Mouse (Mus musculus) common myeloid progenitor, adult 5-6 weeks (primary cell): ENCODE measurements around the gene Vasn. TPM values are rescaled to one million over a fixed set of nuclear protein-coding genes. Genes with fewer than 3 reads are reported as not detected.
"Not testable (repeated sequence)": the region's sequence is repeated elsewhere in the genome, so short reads cannot be mapped to it uniquely, and the experiment has no call there.

ENCODE experiments used
- ATAC-seq: replicated peaks from 2 replicates; pipeline ENCODE4 v1.8.0; 2016; ENCODE audit warnings: low read depth, mild to moderate bottlenecking, moderate TSS enrichment, inconsistent platforms; ENCODE audit not compliant: poor library complexity, severe bottlenecking
- total RNA-seq: library from RNA; stranded (forward); fragments of 200-1000, 187-1606 nt; gene quantifications from 2 replicates; pipeline ENCODE4 v1.2.3, GENCODE M21; 2017

Vasn gene
- total RNA-seq, 1 experiment from 2014 or later, result 0.46 TPM

DNA sequence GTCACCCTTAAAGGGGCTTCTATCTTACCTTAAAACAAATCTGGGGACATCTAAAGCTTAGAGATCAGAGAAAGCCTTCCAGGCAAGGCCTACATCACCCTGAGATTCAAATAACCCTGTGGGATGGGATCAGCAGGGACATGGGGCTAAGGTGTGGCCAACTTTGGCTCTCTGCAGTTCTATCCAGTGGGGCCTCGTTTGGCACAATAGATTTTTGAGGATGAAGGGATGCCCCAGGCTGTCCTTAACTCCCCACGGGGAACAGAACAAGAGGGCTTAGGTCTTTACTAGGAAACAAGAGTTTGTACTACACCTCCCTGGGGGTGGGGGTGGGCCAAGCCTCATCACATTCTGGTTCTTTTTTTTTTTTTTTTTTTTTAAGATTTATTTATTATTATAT is 19.6 kb downstream of the Vasn start:
- no peak for ATAC-seq

DNA sequence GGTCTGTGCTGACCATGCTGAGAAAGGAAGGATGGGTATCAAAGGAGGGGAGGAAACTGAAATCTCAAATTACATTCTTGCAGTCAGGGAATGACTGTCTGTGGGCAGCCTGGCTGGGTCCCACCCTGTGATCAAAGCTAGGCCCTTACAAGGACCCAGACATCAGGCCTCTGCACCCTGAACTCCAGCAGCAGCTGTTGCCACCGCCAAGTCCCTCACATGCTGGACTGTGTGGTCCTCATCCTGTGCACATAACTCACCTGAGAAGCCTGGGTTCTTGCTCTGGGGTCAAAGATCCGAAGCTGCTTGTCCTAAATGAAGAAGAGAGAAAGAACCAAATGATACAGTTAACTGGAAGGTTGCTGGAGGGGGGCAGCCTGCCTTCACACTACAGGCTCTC is 21.9 kb downstream of the Vasn start:
- no peak for ATAC-seq

GRCm38 (mm10) chr16:4663806-4664205 is 24.1 kb downstream of the Vasn start:
- ATAC-seq, result no peak

- ATAC-seq, result no peak
These were observed 26.0 kb downstream of the Vasn start for GRCm38 (mm10) chr16:4665726-4666125.

- ATAC-seq, result peak; percentile 95
These were observed 27.6 kb downstream of the Vasn start for GRCm38 (mm10) chr16:4667190-4667808.

DNA sequence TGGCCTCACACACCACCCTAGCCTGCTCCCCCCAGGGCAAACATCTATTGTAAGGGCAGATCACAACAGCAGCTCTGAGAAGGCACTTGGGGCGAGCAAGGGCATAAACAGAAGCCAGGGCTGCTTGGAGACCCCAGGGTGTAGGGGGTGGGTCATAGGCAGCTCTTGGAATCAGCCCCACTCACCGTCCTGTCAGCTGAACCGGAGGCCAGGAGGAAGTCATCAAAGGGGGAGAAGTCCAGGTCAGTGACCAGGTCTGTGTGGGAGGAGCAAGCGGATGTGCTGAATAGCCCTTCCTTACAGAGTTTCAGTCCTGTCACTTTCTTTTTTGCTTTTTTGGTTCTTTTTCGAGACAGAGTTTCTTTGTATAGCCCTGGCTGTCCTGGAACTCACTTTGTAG is 30.6 kb downstream of the Vasn start:
- no peak for ATAC-seq

- ATAC-seq, result peak; percentile 89
These were observed 34.4 kb downstream of the Vasn start for GRCm38 (mm10) chr16:4674091-4674490.

GRCm38 (mm10) chr16:4676836-4677235 is 37.1 kb downstream of the Vasn start:
- ATAC-seq, result no peak

- no peak for ATAC-seq
These were observed 38.3 kb downstream of the Vasn start for GRCm38 (mm10) chr16:4678080-4678479.

GRCm38 (mm10) chr16:4679121-4680018 is 39.6 kb downstream of the Vasn start, which contains the start of gene Coro7:
Gene Coro7, minus strand, starts transcription at chr16:4679777.
- peak; percentile 80 for ATAC-seq

DNA sequence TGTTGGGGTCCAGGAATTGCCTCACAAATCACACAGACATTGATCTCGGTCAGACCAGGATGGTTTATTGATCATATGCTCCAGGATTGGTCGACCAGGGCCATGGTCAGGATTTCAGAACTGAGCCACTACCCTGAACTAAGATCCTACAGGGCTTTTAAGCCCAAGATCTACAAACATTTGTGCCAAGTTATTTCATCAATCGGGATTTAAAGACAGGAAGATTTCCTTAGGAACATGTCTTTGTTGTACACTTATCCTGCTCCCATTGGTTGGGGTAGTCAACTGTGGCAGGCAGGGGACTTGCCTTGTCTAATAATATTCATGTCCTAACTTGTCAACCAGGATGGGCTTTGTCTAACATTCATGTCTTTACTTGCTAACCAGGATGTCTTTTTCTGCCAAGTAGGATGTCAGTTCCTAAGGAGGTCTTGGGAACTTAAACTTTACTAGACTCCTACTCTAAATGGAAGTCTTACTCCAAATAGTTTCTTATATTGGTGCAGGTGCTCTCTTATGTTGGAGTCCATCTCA is 41.2 kb downstream of the Vasn start:
- ATAC-seq, result not testable (repeated sequence)

DNA sequence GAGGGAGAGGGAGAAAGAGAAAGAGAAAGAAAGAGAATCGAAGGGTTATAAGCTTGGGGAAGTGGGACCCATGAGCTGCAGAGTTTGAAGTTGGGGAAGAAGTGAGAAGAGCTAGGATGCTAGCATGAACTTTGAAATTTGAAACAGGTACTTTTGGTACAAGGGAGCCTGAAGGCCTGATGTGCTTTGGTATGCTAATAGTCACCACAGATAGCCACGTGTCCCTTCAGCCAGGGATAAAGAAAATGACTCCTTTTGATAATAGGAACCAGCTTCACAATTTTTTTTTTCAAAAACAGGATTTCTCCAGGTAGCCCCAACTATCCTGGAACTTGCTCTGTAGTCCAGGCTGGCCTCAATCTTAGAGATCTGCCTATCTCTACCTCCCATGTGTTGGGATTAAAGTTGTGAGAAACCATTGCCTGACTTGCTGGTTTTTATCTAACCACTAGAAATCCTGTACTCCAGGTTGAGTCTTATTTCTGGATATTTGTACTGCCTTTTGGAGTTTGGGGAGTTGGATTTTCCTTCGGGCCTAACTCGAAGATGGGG is 43.0 kb downstream of the Vasn start:
- ATAC-seq, result no peak

DNA sequence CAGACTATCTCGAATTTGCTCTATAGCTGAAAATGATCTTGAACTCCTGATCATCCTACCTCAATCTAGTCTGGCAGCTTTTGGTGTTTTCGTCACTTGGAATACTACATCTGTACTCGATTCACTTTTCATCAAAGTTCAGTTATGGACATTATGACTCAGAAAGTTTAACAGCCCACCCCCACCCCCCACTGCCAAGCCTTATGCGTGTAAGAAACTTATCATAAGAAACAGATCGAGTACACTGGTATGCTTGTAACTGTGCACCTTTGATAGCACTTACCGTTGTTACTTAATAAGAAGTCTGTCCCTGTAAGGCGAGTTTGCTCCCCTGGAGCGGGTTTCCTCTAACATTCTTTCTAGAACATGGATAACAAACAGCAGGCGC is 43.4 kb downstream of the Vasn start:
- ATAC-seq, result peak; percentile 1

- peak; percentile 70 for ATAC-seq
These were observed 44.1 kb downstream of the Vasn start for GRCm38 (mm10) chr16:4683581-4684456.

DNA sequence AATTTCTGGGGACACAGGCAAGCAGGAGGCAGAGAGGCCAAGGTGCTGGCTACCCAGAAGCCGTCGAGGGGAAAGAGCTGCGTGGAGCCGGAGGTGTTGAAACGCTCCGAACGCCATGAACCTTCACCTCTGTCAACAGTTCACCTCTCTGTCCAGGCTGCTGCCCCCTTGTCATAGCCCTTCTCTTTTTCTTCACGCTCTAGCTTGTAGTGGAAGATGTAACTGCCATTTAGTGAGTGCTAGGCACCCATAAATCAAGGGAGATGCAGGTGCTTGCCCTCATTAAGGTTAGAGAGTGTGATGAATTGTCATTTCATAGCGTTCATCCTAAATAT is 44.7 kb downstream of the Vasn start:
- no peak for ATAC-seq

GRCm38 (mm10) chr16:4689371-4689770 is 49.6 kb downstream of the Vasn start:
- not testable (repeated sequence) for ATAC-seq
